Mouse (Mus musculus): ENCODE measurements at regions not wholly inside any gene's neighbourhood (a gene's known extent, or its start where the extent isn't known, plus 50 kb on each side); places are given as distances from the start of the nearest gene placed in this dataset.
A peak's percentile ranks its signal among the peaks of the same experiment; 100 is the strongest.

GRCm38 (mm10) chr19:18056414-18057254 lies 219.2 kb upstream of the Pcsk5 start:
- Histone ChIP-seq H3K27ac (replicated peaks; ENCODE audit: low read depth, low read length) (no peak overlapping the region), H3K4me2 (ENCODE audit: low read depth, low read length) (no peak overlapping the region)
- peak; percentile 2 for DNase-seq (ENCODE audit: low spot score)

DNA sequence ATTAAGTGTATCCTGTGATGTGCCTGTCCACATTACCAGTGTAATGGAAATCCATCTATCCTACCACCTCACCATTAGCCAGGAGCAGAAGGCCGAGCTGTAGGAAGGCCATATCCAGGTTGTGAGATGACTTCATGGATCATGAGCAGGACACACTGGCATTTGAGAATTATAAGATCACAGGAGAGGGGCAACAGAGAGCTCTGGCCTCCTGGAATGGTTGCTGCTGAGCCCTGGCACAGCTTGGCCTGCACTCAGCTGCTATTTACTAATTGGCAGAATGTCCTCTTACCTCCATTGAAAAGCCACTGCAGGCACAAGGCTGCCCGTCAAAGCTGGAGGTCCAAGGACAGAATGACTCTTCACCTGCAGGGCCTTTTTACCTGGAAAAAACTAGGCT lies 212.9 kb upstream of the Pcsk5 start:
- whole genome bisulfite sequencing = 75% methylated on average over 2 of the region's 2 CpGs
- Histone ChIP-seq H3K27me3 (replicated peaks; ENCODE audit: control insufficient read depth, insufficient read depth, low read length) (no peaks in the 10 kb centered on the region), H3K4me3 (ENCODE audit: low read depth, low read length) (no peak overlapping the region)

More at GRCm38 (mm10) chr19:18056414-18057254, 219.2 kb upstream of the Pcsk5 start:
- H3K4me1 ChIP-seq (ENCODE audit: control insufficient read depth, insufficient read depth, low read length) = no peaks in the 10 kb centered on the region
- ATAC-seq (ENCODE audit: low read depth) = no peak
- no peaks in the 10 kb centered on the region for H3K36me3 ChIP-seq (ENCODE audit: control insufficient read depth, insufficient read depth, low read length)
- 56% methylated on average over 21 of the region's 21 CpGs for WGBS
- H3K27me3 ChIP-seq (replicated peaks; ENCODE audit: control insufficient read depth, insufficient read depth, low read length) = no peaks in the 10 kb centered on the region
- no peaks in the 10 kb centered on the region for H3K9me3 ChIP-seq (ENCODE audit: control insufficient read depth, low read length)
- no peak overlapping the region for H3K9ac ChIP-seq (ENCODE audit: low read depth, low read length)
- H3K4me3 ChIP-seq (ENCODE audit: low read depth, low read length) = no peak overlapping the region

DNA sequence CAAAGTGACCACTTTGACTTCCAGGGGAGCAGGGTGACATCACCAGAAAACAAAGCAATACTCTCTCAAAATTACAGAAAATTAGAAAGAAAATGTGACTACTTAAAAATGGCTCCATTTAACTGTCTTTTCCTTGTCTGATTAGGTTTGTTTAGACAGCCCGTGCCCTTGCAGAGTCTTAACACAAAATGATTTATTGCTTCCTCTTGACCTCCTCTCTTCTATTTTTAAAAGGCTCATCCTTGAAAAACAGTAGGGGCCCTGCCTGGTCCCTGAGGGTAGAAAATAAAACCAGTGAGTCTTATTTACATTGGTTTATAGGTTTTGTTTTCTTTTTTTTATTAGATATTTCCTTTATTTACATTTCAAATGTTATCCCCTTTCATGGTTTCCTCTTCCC lies 196.8 kb upstream of the Pcsk5 start:
- DNase-seq (ENCODE audit: low spot score) = no peak
- Histone ChIP-seq H3K4me1 (ENCODE audit: control insufficient read depth, insufficient read depth, low read length) (no peaks in the 10 kb centered on the region), H3K27ac (replicated peaks; ENCODE audit: low read depth, low read length) (no peak overlapping the region), H3K9me3 (ENCODE audit: control insufficient read depth, low read length) (no peaks in the 10 kb centered on the region), H3K36me3 (ENCODE audit: control insufficient read depth, insufficient read depth, low read length) (no peaks in the 10 kb centered on the region), H3K4me2 (ENCODE audit: low read depth, low read length) (no peak overlapping the region), H3K9ac (ENCODE audit: low read depth, low read length) (no peak overlapping the region), H3K27me3 (replicated peaks; ENCODE audit: control insufficient read depth, insufficient read depth, low read length) (no peaks in the 10 kb centered on the region), H3K4me3 (ENCODE audit: low read depth, low read length) (no peak overlapping the region)
- 39% methylated on average over 1 of the region's 1 CpGs for WGBS
- ATAC-seq (ENCODE audit: low read depth) = no peak

More for the DNA sequence above, 212.9 kb upstream of the Pcsk5 start:
- H3K9me3 ChIP-seq (ENCODE audit: control insufficient read depth, low read length) = no peaks in the 10 kb centered on the region
- H3K9ac ChIP-seq (ENCODE audit: low read depth, low read length) = no peak overlapping the region
- DNase-seq (ENCODE audit: low spot score) (no peak), ATAC-seq (ENCODE audit: low read depth) (no peak)
- no peaks in the 10 kb centered on the region for H3K4me1 ChIP-seq (ENCODE audit: control insufficient read depth, insufficient read depth, low read length)
- no peak overlapping the region for H3K4me2 ChIP-seq (ENCODE audit: low read depth, low read length)
- no peaks in the 10 kb centered on the region for H3K36me3 ChIP-seq (ENCODE audit: control insufficient read depth, insufficient read depth, low read length)
- no peak overlapping the region for H3K27ac ChIP-seq (replicated peaks; ENCODE audit: low read depth, low read length)

GRCm38 (mm10) chr19:18033599-18033998 lies 196.2 kb upstream of the Pcsk5 start:
- Histone ChIP-seq H3K4me3 (ENCODE audit: low read depth, low read length) (no peak overlapping the region), H3K36me3 (ENCODE audit: control insufficient read depth, insufficient read depth, low read length) (no peaks in the 10 kb centered on the region), H3K9me3 (ENCODE audit: control insufficient read depth, low read length) (no peaks in the 10 kb centered on the region), H3K4me2 (ENCODE audit: low read depth, low read length) (no peak overlapping the region), H3K27me3 (replicated peaks; ENCODE audit: control insufficient read depth, insufficient read depth, low read length) (no peaks in the 10 kb centered on the region), H3K27ac (replicated peaks; ENCODE audit: low read depth, low read length) (no peak overlapping the region), H3K9ac (ENCODE audit: low read depth, low read length) (no peak overlapping the region), H3K4me1 (ENCODE audit: control insufficient read depth, insufficient read depth, low read length) (no peaks in the 10 kb centered on the region)
- ATAC-seq (ENCODE audit: low read depth) (no peak), DNase-seq (ENCODE audit: low spot score) (no peak)
- 87% methylated on average over 5 of the region's 5 CpGs for WGBS

DNA sequence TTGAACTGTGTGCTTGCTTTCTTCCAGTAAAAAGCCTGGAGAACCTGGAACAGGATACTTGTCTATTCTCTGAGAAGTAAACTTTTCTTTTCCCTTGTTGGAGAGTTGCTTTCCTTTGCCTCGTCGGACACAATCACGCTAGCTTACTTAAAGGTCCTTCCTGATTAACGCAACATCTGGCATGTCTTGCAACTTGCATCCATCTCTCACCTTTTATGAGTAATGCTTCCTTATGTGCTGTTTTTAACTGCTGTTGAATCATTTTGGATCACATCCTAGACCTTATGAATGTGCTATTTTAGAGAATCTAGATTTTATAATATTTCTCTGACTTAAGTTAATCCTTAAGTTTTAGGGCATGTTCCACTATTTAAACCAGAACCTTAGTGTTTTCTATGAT lies 188.4 kb upstream of the Pcsk5 start:
- WGBS = 85% methylated on average over 4 of the region's 4 CpGs
- no peak overlapping the region for H3K4me2 ChIP-seq (ENCODE audit: low read depth, low read length)
- DNase-seq (ENCODE audit: low spot score) = no peak

DNA sequence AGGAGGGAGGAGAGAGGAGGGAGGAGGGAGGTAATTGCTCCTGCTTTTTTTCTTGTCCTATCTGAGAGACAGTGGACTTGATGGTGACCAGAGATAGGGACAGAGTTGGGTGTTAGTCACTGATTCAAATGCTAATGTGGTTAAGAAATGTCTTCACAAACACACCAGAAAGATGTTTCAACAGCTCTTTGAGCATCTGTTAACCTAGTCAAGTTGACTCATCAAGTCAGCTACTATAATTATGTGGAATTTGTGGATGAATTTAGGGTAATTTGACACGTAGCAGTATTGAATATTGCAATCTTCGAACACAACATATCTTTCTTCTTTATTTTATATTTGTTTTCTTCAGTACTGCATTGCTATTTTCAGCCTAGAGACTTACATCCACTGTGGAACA lies 182.9 kb upstream of the Pcsk5 start:
- Histone ChIP-seq H3K36me3 (ENCODE audit: control insufficient read depth, insufficient read depth, low read length) (no peaks in the 10 kb centered on the region), H3K9me3 (ENCODE audit: control insufficient read depth, low read length) (no peaks in the 10 kb centered on the region), H3K4me2 (ENCODE audit: low read depth, low read length) (no peak overlapping the region), H3K9ac (ENCODE audit: low read depth, low read length) (no peak overlapping the region), H3K4me1 (ENCODE audit: control insufficient read depth, insufficient read depth, low read length) (no peaks in the 10 kb centered on the region), H3K27ac (replicated peaks; ENCODE audit: low read depth, low read length) (no peak overlapping the region), H3K4me3 (ENCODE audit: low read depth, low read length) (no peak overlapping the region), H3K27me3 (replicated peaks; ENCODE audit: control insufficient read depth, insufficient read depth, low read length) (no peaks in the 10 kb centered on the region)
- WGBS = 71% methylated on average over 2 of the region's 2 CpGs
- DNase-seq (ENCODE audit: low spot score) (no peak), ATAC-seq (ENCODE audit: low read depth) (no peak)

More for the DNA sequence above, 188.4 kb upstream of the Pcsk5 start:
- no peaks in the 10 kb centered on the region for H3K4me1 ChIP-seq (ENCODE audit: control insufficient read depth, insufficient read depth, low read length)
- ATAC-seq (ENCODE audit: low read depth) = no peak
- no peaks in the 10 kb centered on the region for H3K36me3 ChIP-seq (ENCODE audit: control insufficient read depth, insufficient read depth, low read length)
- no peak overlapping the region for H3K4me3 ChIP-seq (ENCODE audit: low read depth, low read length)
- H3K9ac ChIP-seq (ENCODE audit: low read depth, low read length) = no peak overlapping the region
- no peaks in the 10 kb centered on the region for H3K9me3 ChIP-seq (ENCODE audit: control insufficient read depth, low read length)
- no peaks in the 10 kb centered on the region for H3K27me3 ChIP-seq (replicated peaks; ENCODE audit: control insufficient read depth, insufficient read depth, low read length)
- H3K27ac ChIP-seq (replicated peaks; ENCODE audit: low read depth, low read length) = no peak overlapping the region

DNA sequence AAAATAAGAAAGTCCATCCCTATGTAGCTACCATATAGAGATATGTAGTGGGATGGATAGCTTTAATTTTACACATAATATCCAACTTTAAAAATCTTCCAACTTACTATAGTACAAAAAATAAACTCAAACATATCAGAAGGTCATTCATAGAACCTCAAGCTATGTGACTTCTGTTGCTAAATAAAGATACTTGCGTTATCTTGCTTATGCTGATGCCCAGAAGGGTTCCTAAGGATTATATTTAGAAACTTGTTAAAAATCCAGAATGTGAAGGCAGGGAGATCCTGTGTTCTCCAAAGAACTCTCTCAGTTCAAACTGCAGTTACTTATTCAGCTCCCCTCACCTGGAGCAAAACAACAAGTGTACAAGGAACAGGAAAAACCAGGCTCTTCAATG lies 177.9 kb upstream of the Pcsk5 start:
- no peak overlapping the region for H3K9ac ChIP-seq (ENCODE audit: low read depth, low read length)
- no peaks in the 10 kb centered on the region for H3K9me3 ChIP-seq (ENCODE audit: control insufficient read depth, low read length)
- H3K27me3 ChIP-seq (replicated peaks; ENCODE audit: control insufficient read depth, insufficient read depth, low read length) = no peaks in the 10 kb centered on the region
- H3K4me2 ChIP-seq (ENCODE audit: low read depth, low read length) = no peak overlapping the region
- no peaks in the 10 kb centered on the region for H3K4me1 ChIP-seq (ENCODE audit: control insufficient read depth, insufficient read depth, low read length)
- H3K4me3 ChIP-seq (ENCODE audit: low read depth, low read length) = no peak overlapping the region
- ATAC-seq (ENCODE audit: low read depth) (no peak), DNase-seq (ENCODE audit: low spot score) (no peak)
- no peak overlapping the region for H3K27ac ChIP-seq (replicated peaks; ENCODE audit: low read depth, low read length)
- 86% methylated on average over 1 of the region's 1 CpGs for WGBS
- H3K36me3 ChIP-seq (ENCODE audit: control insufficient read depth, insufficient read depth, low read length) = no peaks in the 10 kb centered on the region

DNA sequence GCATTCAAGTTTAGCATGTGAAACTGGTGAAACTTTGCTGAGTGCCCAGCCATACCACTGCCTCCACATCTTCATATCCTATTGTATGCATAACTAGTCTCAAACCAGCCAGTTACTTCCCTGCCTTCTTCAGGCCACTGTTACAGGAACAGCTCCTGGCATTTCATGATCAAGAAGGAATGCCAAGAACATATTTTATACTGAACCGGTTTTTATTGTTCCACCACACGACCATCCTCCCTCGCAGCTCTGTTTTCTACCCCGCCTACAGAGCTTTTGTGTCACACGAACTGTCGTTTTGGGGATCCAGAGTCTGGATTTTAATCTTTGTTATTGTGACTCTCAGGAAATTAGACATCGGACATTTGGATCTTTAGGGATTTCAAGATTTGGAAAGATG lies 174.6 kb upstream of the Pcsk5 start:
- Histone ChIP-seq H3K27ac (replicated peaks; ENCODE audit: low read depth, low read length) (no peak overlapping the region), H3K27me3 (replicated peaks; ENCODE audit: control insufficient read depth, insufficient read depth, low read length) (no peaks in the 10 kb centered on the region), H3K4me3 (ENCODE audit: low read depth, low read length) (no peak overlapping the region), H3K4me1 (ENCODE audit: control insufficient read depth, insufficient read depth, low read length) (no peaks in the 10 kb centered on the region), H3K4me2 (ENCODE audit: low read depth, low read length) (no peak overlapping the region), H3K9ac (ENCODE audit: low read depth, low read length) (no peak overlapping the region), H3K9me3 (ENCODE audit: control insufficient read depth, low read length) (no peaks in the 10 kb centered on the region), H3K36me3 (ENCODE audit: control insufficient read depth, insufficient read depth, low read length) (no peaks in the 10 kb centered on the region)
- no peak for DNase-seq (ENCODE audit: low spot score)
- WGBS = 79% methylated on average over 7 of the region's 7 CpGs
- ATAC-seq (ENCODE audit: low read depth) = no peak

DNA sequence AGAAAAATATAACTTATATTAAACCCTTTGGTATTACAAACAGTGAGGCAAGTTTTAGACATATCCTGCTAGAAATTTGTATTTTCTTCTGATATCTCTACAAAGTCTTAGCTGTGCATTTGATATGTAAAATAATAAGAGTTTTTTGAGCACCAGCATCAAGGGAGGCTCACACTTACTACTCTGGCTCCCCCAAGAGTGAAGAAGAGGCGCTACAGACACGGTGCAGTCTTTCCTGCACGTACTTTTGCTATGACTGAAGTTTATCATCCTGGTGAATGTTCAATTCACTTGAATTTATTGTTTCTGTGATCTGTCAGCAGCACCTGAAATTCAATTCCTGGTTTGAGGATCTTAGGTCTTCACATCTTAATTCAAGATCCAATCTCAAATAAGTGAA lies 160.1 kb upstream of the Pcsk5 start:
- Histone ChIP-seq H3K4me1 (ENCODE audit: control insufficient read depth, insufficient read depth, low read length) (no peaks in the 10 kb centered on the region), H3K27me3 (replicated peaks; ENCODE audit: control insufficient read depth, insufficient read depth, low read length) (no peaks in the 10 kb centered on the region), H3K4me2 (ENCODE audit: low read depth, low read length) (no peak overlapping the region), H3K9ac (ENCODE audit: low read depth, low read length) (no peak overlapping the region), H3K27ac (replicated peaks; ENCODE audit: low read depth, low read length) (no peak overlapping the region), H3K36me3 (ENCODE audit: control insufficient read depth, insufficient read depth, low read length) (no peaks in the 10 kb centered on the region), H3K9me3 (ENCODE audit: control insufficient read depth, low read length) (no peaks in the 10 kb centered on the region), H3K4me3 (ENCODE audit: low read depth, low read length) (no peak overlapping the region)
- 87% methylated on average over 3 of the region's 3 CpGs for WGBS
- no peak for DNase-seq (ENCODE audit: low spot score)
- no peak for ATAC-seq (ENCODE audit: low read depth)
